Mouse (Mus musculus) kidney, postnatal 0 days (tissue): ENCODE measurements around the gene Aktip. TPM values are rescaled to one million over a fixed set of nuclear protein-coding genes. Genes with fewer than 3 reads are reported as not detected.

ENCODE experiments used
- ATAC-seq: fragments of 200-750 bp; cut with Nextera tagmentation; replicated peaks from 2 replicates; pipeline ENCODE4 v1.8.0; 2017; ENCODE audit warnings: low read depth, moderate number of reproducible peaks, moderate TSS enrichment, moderate library complexity; ENCODE audit not compliant: low FRiP score
- DNase-seq: peaks from one replicate; pipeline ENCODE4 v3.0.0-alpha.2; 2016; ENCODE audit warnings: low spot score
- H3K27ac ChIP-seq: fragments of 300-500 bp; sonication (generic); 2 replicates; pipeline ENCODE4 v1.5.1; 2014; ENCODE audit warnings: mild to moderate bottlenecking
- H3K27me3 ChIP-seq: fragments of 300-500 bp; sonication (generic); 2 replicates; pipeline ENCODE4 v1.6.1; 2014; ENCODE audit warnings: low read length, mixed read lengths; ENCODE audit not compliant: insufficient read depth
- H3K36me3 ChIP-seq: fragments of 300-500 bp; sonication (generic); 2 replicates; pipeline ENCODE4 v1.6.1; 2014; ENCODE audit warnings: low read length, mixed read lengths; ENCODE audit not compliant: insufficient read depth
- H3K4me1 ChIP-seq: fragments of 300-500 bp; sonication (generic); replicated peaks from 2 replicates; pipeline ENCODE4 v1.6.1; 2014; ENCODE audit warnings: antibody characterized with exemption, low read length, mixed read lengths; ENCODE audit not compliant: insufficient read depth
- H3K4me2 ChIP-seq: fragments of 300-500 bp; sonication (generic); 2 replicates; pipeline ENCODE4 v1.6.1; 2014; ENCODE audit warnings: mild to moderate bottlenecking, low read length, moderate library complexity, mixed read lengths
- H3K4me3 ChIP-seq: fragments of 300-500 bp; sonication (generic); replicated peaks from 2 replicates; pipeline ENCODE4 v1.5.1; 2014; ENCODE audit warnings: low read depth, low read length
- H3K9ac ChIP-seq: fragments of 300-500 bp; sonication (generic); 2 replicates; pipeline ENCODE4 v1.6.1; 2014; ENCODE audit warnings: low read depth, low read length
- H3K9me3 ChIP-seq: fragments of 300-500 bp; sonication (generic); replicated peaks from 2 replicates; pipeline ENCODE4 v1.6.1; 2016; ENCODE audit warnings: low read length, inconsistent platforms, mixed read lengths
- CTCF ChIP-seq: IDR thresholded peaks from 2 replicates; pipeline ENCODE4 v1.5.1; 2016; ENCODE audit warnings: antibody characterized with exemption, low read depth, mild to moderate bottlenecking, moderate library complexity
- WGBS: fragments of 180-500 bp; shearing (Covaris S2); extraction: QIAGEN DNeasy Blood & Tissue Kit; methylation state at CpG from one replicate; pipeline ENCODE4 v1.1.7; 2014; 5-methylcytosine and 5-hydroxymethylcytosine counted together
- polyA plus RNA-seq: library from polyadenylated mRNA; unstranded; fragments of >200 nt; fragmentation: Nextera tagmentation; extraction: Ambion mirVana; gene quantifications from 2 replicates; pipeline ENCODE4 v1.2.1, GENCODE M21; 2015

The Aktip gene
- polyA plus RNA-seq, 1 experiment from 2014 or later = 116 TPM

GRCm38 (mm10) chr8:91212948-91213347 lies 13.2 kb upstream of the Aktip start:
- no peak overlapping the region for H3K4me3 ChIP-seq
- DNase-seq = no peak
- WGBS = 95% methylated on average over 2 of the region's 2 CpGs
- no peaks in the 10 kb centered on the region for H3K9me3 ChIP-seq
- no peaks in the 10 kb centered on the region for H3K4me1 ChIP-seq
- H3K27ac ChIP-seq = no peak overlapping the region
- no peaks in the 10 kb centered on the region for H3K36me3 ChIP-seq
- no peaks in the 10 kb centered on the region for H3K27me3 ChIP-seq
- no peak overlapping the region for H3K9ac ChIP-seq
- TF ChIP-seq CTCF = no peak
- no peak overlapping the region for H3K4me2 ChIP-seq
- ATAC-seq = no peak

DNA sequence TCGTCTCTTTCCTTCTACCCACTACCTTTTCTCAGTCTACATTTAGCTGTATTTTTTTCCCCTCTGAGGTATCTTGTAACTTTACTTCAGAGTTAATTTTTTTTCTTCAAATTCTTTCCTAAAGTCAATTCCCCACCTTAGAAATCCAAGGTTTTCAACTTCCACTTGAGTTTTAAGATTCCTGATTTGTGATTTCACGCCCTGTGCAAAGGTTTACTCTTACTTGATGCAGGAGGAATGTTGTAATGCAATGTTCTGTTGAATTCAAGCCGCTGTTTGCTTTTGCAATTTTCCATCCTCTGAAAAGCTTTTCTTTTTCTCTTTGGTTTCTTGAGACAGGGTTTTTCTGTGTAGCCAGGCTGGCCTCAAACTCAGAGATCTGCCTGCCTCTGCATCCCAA lies 9.9 kb upstream of the Aktip start:
- Histone ChIP-seq H3K4me3 (no peak overlapping the region), H3K4me2 (no peak overlapping the region), H3K27ac (no peak overlapping the region), H3K9me3 (no peaks in the 10 kb centered on the region), H3K9ac (no peak overlapping the region), H3K27me3 (no peaks in the 10 kb centered on the region), H3K4me1 (no peaks in the 10 kb centered on the region), H3K36me3 (no peaks in the 10 kb centered on the region)
- WGBS = 87% methylated on average over 3 of the region's 3 CpGs
- ATAC-seq (no peak), DNase-seq (no peak)
- no peak for TF ChIP-seq CTCF

GRCm38 (mm10) chr8:91207676-91208075 lies 7.9 kb upstream of the Aktip start:
- no peaks in the 10 kb centered on the region for H3K36me3 ChIP-seq
- no peak overlapping the region for H3K9ac ChIP-seq
- ATAC-seq = no peak
- no peaks in the 10 kb centered on the region for H3K9me3 ChIP-seq
- H3K4me2 ChIP-seq = no peak overlapping the region
- no peak overlapping the region for H3K27ac ChIP-seq
- no peaks in the 10 kb centered on the region for H3K27me3 ChIP-seq
- no peaks in the 10 kb centered on the region for H3K4me1 ChIP-seq
- WGBS = 67% methylated on average over 2 of the region's 2 CpGs
- H3K4me3 ChIP-seq = no peak overlapping the region
- TF ChIP-seq CTCF = no peak
- no peak for DNase-seq

DNA sequence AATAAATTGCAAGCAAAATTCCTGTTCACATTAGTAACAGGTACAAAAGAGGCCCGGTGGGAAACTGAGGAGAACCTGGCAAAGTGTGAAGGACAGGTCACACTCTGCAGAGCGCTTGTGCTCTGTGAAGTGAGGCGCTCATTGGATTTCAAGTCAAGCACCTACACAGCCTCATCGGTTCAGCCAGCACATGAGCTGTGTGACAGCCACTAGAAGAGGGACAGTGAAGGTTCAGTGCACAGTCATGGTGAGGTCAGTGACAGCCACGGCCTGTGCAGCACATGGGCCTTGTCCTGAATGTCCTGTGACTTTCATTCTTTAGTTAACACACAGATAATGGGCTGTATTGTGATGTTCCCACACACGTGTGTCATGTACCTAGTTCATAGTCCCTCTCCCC lies 6.1 kb upstream of the Aktip start:
- no peak overlapping the region for H3K27ac ChIP-seq
- H3K36me3 ChIP-seq = no peaks in the 10 kb centered on the region
- TF ChIP-seq CTCF = no peak
- H3K9ac ChIP-seq = no peak overlapping the region
- H3K4me2 ChIP-seq = no peak overlapping the region
- ATAC-seq (no peak), DNase-seq (no peak)
- WGBS = 48% methylated on average over 6 of the region's 6 CpGs
- H3K4me3 ChIP-seq = no peak overlapping the region
- H3K27me3 ChIP-seq = no peaks in the 10 kb centered on the region
- no peaks in the 10 kb centered on the region for H3K9me3 ChIP-seq
- no peaks in the 10 kb centered on the region for H3K4me1 ChIP-seq

- H3K4me1 ChIP-seq = no peaks in the 10 kb centered on the region
- no peak overlapping the region for H3K27ac ChIP-seq
- no peak overlapping the region for H3K4me2 ChIP-seq
- ATAC-seq (no peak), DNase-seq (no peak)
- H3K4me3 ChIP-seq = no peak overlapping the region
- TF ChIP-seq CTCF = no peak
- no peaks in the 10 kb centered on the region for H3K27me3 ChIP-seq
- H3K9ac ChIP-seq = no peak overlapping the region
- no peaks in the 10 kb centered on the region for H3K9me3 ChIP-seq
- 65% methylated on average over 2 of the region's 2 CpGs for WGBS
- H3K36me3 ChIP-seq = no peaks in the 10 kb centered on the region
Measured at GRCm38 (mm10) chr8:91201184-91201583, 1.4 kb upstream of the Aktip start.

DNA sequence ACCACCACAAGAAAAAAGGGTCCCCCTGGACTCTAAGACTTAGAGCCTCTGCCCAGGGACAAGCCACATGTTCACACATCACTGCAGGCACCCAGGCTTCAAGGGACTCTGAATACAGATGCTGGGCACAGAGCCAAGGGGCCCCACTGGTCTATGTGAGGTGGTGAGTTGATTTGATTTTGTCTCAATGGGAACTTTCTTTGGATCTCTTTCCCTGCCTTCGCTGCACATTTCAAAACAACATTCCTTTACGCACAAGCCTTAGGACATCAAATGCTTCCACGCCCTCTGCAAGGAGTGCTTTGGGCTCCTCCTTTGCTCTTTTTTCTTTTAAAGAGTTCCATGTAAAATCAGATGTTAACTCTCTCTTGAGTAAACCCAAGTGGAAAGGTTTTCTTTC lies 1.7 kb downstream of the Aktip start:
- Histone ChIP-seq H3K4me2 (no peak overlapping the region), H3K4me3 (no peak overlapping the region), H3K36me3 (no peaks in the 10 kb centered on the region), H3K4me1 (no peaks in the 10 kb centered on the region), H3K9me3 (no peaks in the 10 kb centered on the region), H3K27me3 (no peaks in the 10 kb centered on the region), H3K9ac (no peak overlapping the region), H3K27ac (no peak overlapping the region)
- TF ChIP-seq CTCF = no peak
- DNase-seq (no peak), ATAC-seq (no peak)
- 61% methylated on average over 3 of the region's 3 CpGs for WGBS

GRCm38 (mm10) chr8:91197233-91197632 lies 2.5 kb downstream of the Aktip start:
- ATAC-seq = no peak
- no peak overlapping the region for H3K27ac ChIP-seq
- no peaks in the 10 kb centered on the region for H3K4me1 ChIP-seq
- DNase-seq = no peak
- no peaks in the 10 kb centered on the region for H3K9me3 ChIP-seq
- no peaks in the 10 kb centered on the region for H3K27me3 ChIP-seq
- no peaks in the 10 kb centered on the region for H3K36me3 ChIP-seq
- H3K9ac ChIP-seq = no peak overlapping the region
- TF ChIP-seq CTCF = no peak
- no peak overlapping the region for H3K4me3 ChIP-seq
- WGBS = 78% methylated on average over 5 of the region's 5 CpGs
- H3K4me2 ChIP-seq = no peak overlapping the region
